Mouse (Mus musculus): ENCODE measurements at regions not wholly inside any gene's neighbourhood (a gene's known extent, or its start where the extent isn't known, plus 50 kb on each side); places are given as distances from the start of the nearest gene placed in this dataset.

- dilution Hi-C loops (cut with MboI; ENCODE audit: extremely low pct_ligation_motif_present, extremely low pct_unique_long_range_greater_than_20kb, low sequenced_read_pairs) = no loop called here
- Histone ChIP-seq H3K4me3 (replicated peaks in 1 of 3; ENCODE audit: low read depth in 2 of 3, low read length in 2 of 3, poor library complexity in 1 of 3) (no peak overlapping the region), H3K4me1 (ENCODE audit: control insufficient read depth in 1 of 2, insufficient read depth in 2 of 2) (no peaks in the 10 kb centered on the region), H3K27me3 (replicated peaks) (no peaks in the 10 kb centered on the region), H3K4me2 (ENCODE audit: insufficient read depth, low read depth, poor library complexity, severe bottlenecking) (no peak overlapping the region), H3K9me3 (replicated peaks; ENCODE audit: low read length) (no peaks in the 10 kb centered on the region), H3K79me2 (replicated peaks; ENCODE audit: control insufficient read depth, extremely low read depth, insufficient read depth, poor library complexity, severe bottlenecking) (no peaks in the 10 kb centered on the region; the same call in 1 of the 2 replicates), H3K36me3 (replicated peaks in 1 of 2; ENCODE audit: control insufficient read depth in 1 of 2, insufficient read depth in 1 of 2, low read length in 1 of 2) (no peaks in the 10 kb centered on the region), H3K27ac (ENCODE audit: insufficient read depth, low read depth) (no peak overlapping the region), H3K9ac (ENCODE audit: insufficient read depth, low read depth) (no peak overlapping the region)
- in situ Hi-C loops (cut with MboI; ENCODE audit: low pct_ligation_motif_present, low pct_unique_long_range_greater_than_20kb, low sequenced_read_pairs) = no loop called here
- TF ChIP-seq CTCF (conservative IDR thresholded peaks at IDR 0.05 in 1 of 2, IDR thresholded peaks at IDR 0.05 in 1 of 2; ENCODE audit: low read depth in 2 of 2, low read length in 2 of 2) (no peak), MAZ (IDR thresholded peaks at IDR 0.05; ENCODE audit: low read depth, low read length) (no peak), USF1 (IDR thresholded peaks at IDR 0.05; ENCODE audit: low read depth, low read length) (no peak), E2F4 (IDR thresholded peaks at IDR 0.05; ENCODE audit: insufficient replicate concordance, low read depth, low read length) (no peak), MAFK (IDR thresholded peaks at IDR 0.05; ENCODE audit: insufficient replicate concordance, low read length) (no peak), GABPA (IDR thresholded peaks at IDR 0.05; ENCODE audit: insufficient replicate concordance, low read depth, low read length) (no peak), MAX (IDR thresholded peaks at IDR 0.05; ENCODE audit: low read length) (no peak), RCOR1 (conservative IDR thresholded peaks at IDR 0.05; ENCODE audit: low read depth, low read length) (no peak), ETS1 (conservative IDR thresholded peaks at IDR 0.05; ENCODE audit: low read depth, low read length) (no peak), NRF1 (IDR thresholded peaks at IDR 0.05; ENCODE audit: low read depth, low read length) (no peak)
- DNase-seq (ENCODE audit: extremely low read depth) = no peak
Measured at GRCm38 (mm10) chr9:32899801-32900200, 263.8 kb downstream of the Ets1 start.

- Histone ChIP-seq H3K4me3 (replicated peaks in 1 of 3; ENCODE audit: low read depth in 2 of 3, low read length in 2 of 3, poor library complexity in 1 of 3) (no peak overlapping the region), H3K4me1 (ENCODE audit: control insufficient read depth in 1 of 2, insufficient read depth in 2 of 2) (peaks cover 0 to 4% of the 10 kb centered on the region in 2 experiments; a peak in 1 of 4 replicates), H3K27me3 (replicated peaks) (no peaks in the 10 kb centered on the region), H3K9me3 (replicated peaks; ENCODE audit: low read length) (no peaks in the 10 kb centered on the region), H3K4me2 (ENCODE audit: insufficient read depth, low read depth, poor library complexity, severe bottlenecking) (no peak overlapping the region), H3K27ac (ENCODE audit: insufficient read depth, low read depth) (no peak overlapping the region), H3K36me3 (replicated peaks in 1 of 2; ENCODE audit: control insufficient read depth in 1 of 2, insufficient read depth in 1 of 2, low read length in 1 of 2) (no peaks in the 10 kb centered on the region), H3K9ac (ENCODE audit: insufficient read depth, low read depth) (no peak overlapping the region), H3K79me2 (replicated peaks; ENCODE audit: control insufficient read depth, extremely low read depth, insufficient read depth, poor library complexity, severe bottlenecking) (no peaks in the 10 kb centered on the region; the same call in 1 of the 2 replicates)
- in situ Hi-C loops (cut with MboI; ENCODE audit: low pct_ligation_motif_present, low pct_unique_long_range_greater_than_20kb, low sequenced_read_pairs) (no loop called here), dilution Hi-C loops (cut with MboI; ENCODE audit: extremely low pct_ligation_motif_present, extremely low pct_unique_long_range_greater_than_20kb, low sequenced_read_pairs) (no loop called here)
- DNase-seq (ENCODE audit: extremely low read depth) = no peak
- TF ChIP-seq JUN (IDR thresholded peaks at IDR 0.05; ENCODE audit: insufficient read depth, low read depth, low read length) (no peak), E2F4 (IDR thresholded peaks at IDR 0.05; ENCODE audit: insufficient replicate concordance, low read depth, low read length) (no peak)
Measured at GRCm38 (mm10) chr9:32901287-32901686, 265.3 kb downstream of the Ets1 start.

GRCm38 (mm10) chr9:32906233-32906872, 270.3 kb downstream of the Ets1 start:
- Histone ChIP-seq H3K27ac (ENCODE audit: insufficient read depth, low read depth) (no peak overlapping the region), H3K4me2 (ENCODE audit: insufficient read depth, low read depth, poor library complexity, severe bottlenecking) (peak overlapping the region; percentile 7; the same call in 1 of the 2 replicates), H3K27me3 (replicated peaks) (no peaks in the 10 kb centered on the region), H3K9ac (ENCODE audit: insufficient read depth, low read depth) (no peak overlapping the region), H3K4me1 (ENCODE audit: control insufficient read depth in 1 of 2, insufficient read depth in 2 of 2) (peaks cover 0 to 9% of the 10 kb centered on the region in 2 experiments; a peak in 2 of 4 replicates), H3K36me3 (replicated peaks in 1 of 2; ENCODE audit: control insufficient read depth in 1 of 2, insufficient read depth in 1 of 2, low read length in 1 of 2) (no peaks in the 10 kb centered on the region), H3K79me2 (replicated peaks; ENCODE audit: control insufficient read depth, extremely low read depth, insufficient read depth, poor library complexity, severe bottlenecking) (no peaks in the 10 kb centered on the region), H3K4me3 (replicated peaks in 1 of 3; ENCODE audit: low read depth in 2 of 3, low read length in 2 of 3, poor library complexity in 1 of 3) (no peak overlapping the region), H3K9me3 (replicated peaks; ENCODE audit: low read length) (no peaks in the 10 kb centered on the region)
- dilution Hi-C loops (cut with MboI; ENCODE audit: extremely low pct_ligation_motif_present, extremely low pct_unique_long_range_greater_than_20kb, low sequenced_read_pairs) (no loop called here), in situ Hi-C loops (cut with MboI; ENCODE audit: low pct_ligation_motif_present, low pct_unique_long_range_greater_than_20kb, low sequenced_read_pairs) (no loop called here)
- no peak for DNase-seq (ENCODE audit: extremely low read depth)
- TF ChIP-seq HCFC1 (IDR thresholded peaks at IDR 0.05; ENCODE audit: low read depth, low read length) = no peak
- no peak for TF ChIP-seq POLR2AphosphoS2 (IDR thresholded peaks at IDR 0.05; ENCODE audit: low read depth, low read length)
- no peak for TF ChIP-seq NRF1 (IDR thresholded peaks at IDR 0.05; ENCODE audit: low read depth, low read length)
- no peak for TF ChIP-seq ZC3H11A (IDR thresholded peaks at IDR 0.05; ENCODE audit: low read depth, low read length)
- TF ChIP-seq MAFK (IDR thresholded peaks at IDR 0.05; ENCODE audit: insufficient replicate concordance, low read length) = 0 out of 2 replicates have a peak, but pooled peaks have one; percentile 11
- no peak for TF ChIP-seq EP300 (IDR thresholded peaks at IDR 0.05; ENCODE audit: low read length)
- no peak for TF ChIP-seq GABPA (IDR thresholded peaks at IDR 0.05; ENCODE audit: insufficient replicate concordance, low read depth, low read length)
- no peak for TF ChIP-seq IRF4 (IDR thresholded peaks at IDR 0.05; ENCODE audit: low read depth, low read length)
- no peak for TF ChIP-seq RAD21 (IDR thresholded peaks at IDR 0.05; ENCODE audit: low read depth, low read length)
